Mouse (Mus musculus): ENCODE data around the gene Gm10300. TPM values are rescaled to one million over a fixed set of nuclear protein-coding genes. Genes with fewer than 3 reads are reported as not detected.

Gm10300 gene
- polyA plus RNA-seq, 3 experiments from 2014 or later: not detected

DNA sequence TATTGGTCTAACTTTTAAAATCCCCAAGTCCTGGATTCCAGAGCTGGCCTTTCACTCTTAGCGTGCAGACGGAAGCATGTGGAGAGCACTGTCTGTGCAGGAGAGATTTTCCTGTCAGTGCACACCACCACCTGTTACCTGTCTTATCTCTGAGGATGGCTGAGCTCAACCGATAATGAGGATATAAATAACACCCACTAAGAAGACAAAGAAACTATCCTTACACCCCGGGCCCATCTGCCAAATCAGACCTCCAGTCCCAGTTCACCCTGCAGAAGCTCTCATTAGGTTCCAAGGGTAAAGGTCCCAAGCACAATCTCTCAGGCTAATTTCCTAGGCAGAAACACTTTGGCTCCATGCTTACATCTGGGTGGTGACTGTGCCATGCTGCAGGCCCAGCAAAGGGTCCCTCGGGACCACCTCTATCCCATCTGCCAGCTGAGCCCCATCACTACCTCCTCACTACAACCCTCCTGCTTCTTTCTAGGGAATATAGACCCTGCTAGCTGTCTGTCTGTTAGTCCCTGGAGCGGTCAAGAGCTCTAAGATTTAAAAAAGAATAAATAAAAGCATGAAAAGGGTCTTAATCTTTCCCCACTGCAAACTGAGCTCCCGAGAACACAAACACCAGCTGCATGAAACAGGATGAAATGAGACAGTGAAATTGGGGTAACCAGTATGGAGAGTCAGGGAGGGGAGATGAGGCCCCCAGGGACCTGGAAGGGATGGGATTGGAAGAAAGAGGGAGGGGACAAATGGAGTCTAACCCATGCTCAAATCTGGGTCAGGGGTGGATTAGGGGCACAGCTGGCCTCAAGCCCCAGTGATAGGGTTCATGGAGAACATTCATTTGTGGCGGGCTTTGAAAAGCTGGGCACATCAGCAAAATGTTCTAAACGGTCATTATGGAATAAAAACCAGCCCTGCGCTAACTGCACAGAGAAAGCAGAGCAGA, 22.9 kb upstream of the Gm10300 start:
- ATAC-seq: no peak

GRCm38 (mm10) chr4:132057311-132057710, 17.2 kb upstream of the Gm10300 start:
- ATAC-seq: no peak

- no peak for ATAC-seq
Measured at GRCm38 (mm10) chr4:132059541-132059940, 15.0 kb upstream of the Gm10300 start.

DNA sequence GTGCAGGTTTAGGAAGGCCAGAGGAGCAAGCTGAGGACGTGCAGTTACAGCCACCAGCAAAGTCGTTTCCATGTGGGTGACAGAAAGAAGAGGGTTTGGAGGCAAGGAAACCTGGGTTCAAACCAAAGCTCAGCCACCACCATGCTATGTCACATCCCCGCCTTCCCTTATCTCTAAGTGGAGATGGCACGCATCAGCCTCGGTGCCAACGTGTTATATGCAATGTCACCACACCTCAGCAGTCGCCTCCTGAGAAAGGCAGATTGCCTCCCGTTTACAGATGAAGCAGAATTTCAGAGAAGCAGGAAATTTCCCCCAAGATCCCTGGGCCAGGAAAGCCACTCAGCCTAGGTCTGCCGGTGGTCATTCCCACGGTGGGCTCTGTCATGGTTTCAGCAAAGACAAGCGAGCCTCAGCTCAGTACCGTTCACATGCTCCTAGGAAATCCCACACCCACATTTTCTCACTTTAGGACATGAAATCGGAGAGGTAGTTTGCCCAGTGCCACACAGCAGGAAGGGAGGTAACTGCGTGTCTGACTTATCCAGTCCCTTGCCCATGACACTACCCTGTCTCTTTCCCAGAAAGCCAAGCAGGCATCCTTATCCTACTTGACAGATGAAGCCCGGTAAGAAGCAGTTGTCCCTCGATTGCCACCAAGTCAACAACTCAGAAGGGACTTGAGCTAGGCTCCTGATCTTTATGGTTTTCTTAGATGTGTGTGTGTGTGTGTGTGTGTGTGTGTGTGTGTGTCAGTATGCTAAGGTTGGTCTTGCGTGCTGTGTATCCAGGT, 14.3 kb upstream of the Gm10300 start:
- ATAC-seq: no peak

- ATAC-seq: no peak
Measured at GRCm38 (mm10) chr4:132062289-132062688, 12.2 kb upstream of the Gm10300 start.

- no peak for ATAC-seq
Measured at GRCm38 (mm10) chr4:132062934-132063884, 11.3 kb upstream of the Gm10300 start.

DNA sequence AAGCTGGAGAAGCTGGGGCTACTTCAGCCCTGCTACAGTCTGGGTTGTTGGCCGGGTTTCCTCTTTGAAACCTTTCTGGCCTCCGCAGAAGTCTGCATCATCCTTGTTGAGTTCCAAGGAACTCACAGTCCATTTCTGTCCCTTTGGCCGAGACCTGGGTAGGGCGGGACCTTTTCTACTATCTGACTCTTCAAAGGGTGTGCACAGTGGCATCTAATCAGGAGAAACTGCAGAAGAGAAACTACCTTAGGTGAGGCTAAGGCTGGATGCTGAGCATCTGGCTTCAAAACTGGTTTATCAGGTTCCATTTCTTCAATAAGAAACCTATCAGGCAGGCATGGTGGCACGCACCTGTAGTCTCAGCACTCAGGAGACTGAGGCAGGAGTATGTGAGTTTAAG, 9.9 kb upstream of the Gm10300 start:
- no peak for ATAC-seq

DNA sequence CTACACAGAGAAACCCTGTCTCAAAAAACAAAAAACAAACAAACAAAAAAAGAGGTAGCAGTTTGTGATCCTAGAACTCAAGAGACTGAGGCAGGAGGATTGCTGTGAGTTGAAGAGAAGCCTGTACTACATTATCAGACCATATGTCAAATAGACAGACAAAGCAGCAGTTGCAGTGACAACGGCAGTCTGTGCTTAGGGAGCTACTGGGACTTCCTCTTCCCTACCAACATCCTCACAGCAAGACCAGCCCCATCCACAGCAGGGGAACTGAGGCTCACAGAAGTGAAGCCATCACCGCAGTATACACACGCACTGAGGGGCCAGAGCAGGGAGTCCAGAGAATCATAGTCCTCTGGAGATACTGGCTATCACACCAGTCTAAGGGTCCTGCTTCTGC, 8.9 kb upstream of the Gm10300 start:
- ATAC-seq: no peak

DNA sequence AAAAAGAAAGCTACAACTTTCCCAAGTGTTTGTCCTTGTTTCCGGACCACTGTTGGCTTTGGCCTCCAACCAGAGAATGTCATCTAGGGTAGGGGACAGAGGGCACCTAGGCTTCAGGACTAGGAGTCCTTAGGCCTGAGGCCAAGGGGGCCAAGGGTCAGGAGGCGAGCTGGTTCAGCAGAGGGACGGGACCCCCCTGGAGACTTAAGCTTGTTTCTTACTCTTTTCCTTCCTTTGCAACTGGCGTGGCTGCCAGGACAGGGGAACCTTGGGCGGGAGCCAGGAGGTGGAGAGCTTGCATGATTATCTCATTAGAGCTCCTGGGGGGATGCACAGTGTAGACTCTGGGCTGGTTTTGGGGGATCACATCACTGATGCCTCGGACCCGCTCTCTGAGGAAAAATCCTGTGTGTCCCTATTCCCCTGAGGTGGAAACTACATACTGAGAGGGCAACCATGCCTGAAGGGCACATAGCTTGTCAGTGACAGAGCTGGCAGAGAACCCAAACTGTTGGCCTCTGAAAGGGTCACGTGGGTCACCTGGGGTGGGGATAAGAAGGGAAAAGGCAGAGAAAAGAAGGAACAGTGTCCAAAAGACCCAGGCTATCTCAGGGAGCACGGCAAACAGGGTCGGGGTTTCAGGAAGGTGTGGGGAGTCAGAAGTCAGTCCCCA, 8.3 kb upstream of the Gm10300 start:
- ATAC-seq: no peak

- ATAC-seq: no peak
Measured at GRCm38 (mm10) chr4:132067112-132067937, 7.2 kb upstream of the Gm10300 start.

- ATAC-seq: no peak
Measured at GRCm38 (mm10) chr4:132067938-132068235, 6.6 kb upstream of the Gm10300 start.

DNA sequence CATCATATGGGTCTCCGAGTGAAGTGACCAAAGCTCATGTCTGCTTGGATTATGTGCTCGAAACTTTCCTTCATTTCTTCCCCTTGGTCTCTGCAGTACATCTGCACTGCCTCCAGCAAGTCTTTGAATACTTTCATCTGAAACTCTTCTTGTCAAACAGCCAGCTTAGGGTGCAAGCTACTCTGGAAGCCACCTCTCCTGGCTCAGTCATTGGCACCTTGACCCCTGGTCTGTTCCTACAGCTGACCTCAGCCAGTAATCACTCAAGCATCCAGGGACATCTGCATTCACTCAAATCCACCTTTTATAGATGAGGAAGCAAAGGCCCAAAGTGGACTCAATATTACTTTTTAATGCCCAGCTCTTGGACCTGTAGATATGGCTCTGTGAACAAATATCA, 2.8 kb upstream of the Gm10300 start:
- no peak for ATAC-seq

DNA sequence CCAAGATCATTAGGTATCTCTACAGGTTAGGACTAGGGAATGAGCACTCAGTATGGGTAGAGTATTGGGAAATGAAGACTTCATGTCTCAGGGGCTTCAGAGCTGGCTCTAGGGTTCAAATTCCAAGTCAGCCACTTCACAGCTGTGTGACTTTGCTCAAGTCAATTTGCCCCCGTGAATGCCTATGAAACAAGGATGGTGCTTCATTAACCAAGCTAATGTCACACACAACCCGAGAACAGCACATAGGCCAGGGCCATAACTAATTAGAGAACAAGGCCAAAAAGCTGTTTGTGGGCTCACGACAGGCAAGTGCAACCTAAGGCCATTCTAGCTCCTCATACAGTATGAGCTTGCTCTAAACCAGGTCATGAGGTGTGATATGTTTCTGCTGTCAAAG, 2.3 kb upstream of the Gm10300 start:
- no peak for ATAC-seq

- ATAC-seq: no peak
Measured at GRCm38 (mm10) chr4:132072946-132073345, 1.6 kb upstream of the Gm10300 start.

GRCm38 (mm10) chr4:132074933-132075769, 654 bp downstream of the Gm10300 start, which contains the start of gene Epb41:
Gene Epb41 (minus strand): TSS chr4:132075321.
- peak; percentile 95 for ATAC-seq

DNA sequence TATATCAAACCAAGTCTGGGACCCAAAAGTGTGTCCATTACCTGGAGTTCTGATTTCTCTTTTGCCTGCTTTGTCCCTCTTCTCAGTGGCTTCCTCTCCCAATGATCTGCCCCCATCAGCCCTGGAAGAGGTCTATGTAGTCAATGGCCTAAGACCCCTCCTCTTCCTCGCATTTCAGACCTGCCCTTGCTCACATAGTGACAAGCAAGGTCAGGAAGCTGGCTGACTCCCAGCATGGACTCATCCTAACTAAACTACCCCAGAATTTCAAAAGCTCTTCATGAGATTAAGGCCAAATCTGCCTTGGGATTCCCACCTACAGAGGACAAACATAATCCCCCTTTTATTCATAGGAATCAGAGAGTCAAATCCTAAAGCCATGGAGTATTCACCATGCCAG, 1.3 kb downstream of the Gm10300 start:
- ATAC-seq: no peak

GRCm38 (mm10) chr4:132076480-132077405, 2.2 kb downstream of the Gm10300 start:
- no peak for ATAC-seq

DNA sequence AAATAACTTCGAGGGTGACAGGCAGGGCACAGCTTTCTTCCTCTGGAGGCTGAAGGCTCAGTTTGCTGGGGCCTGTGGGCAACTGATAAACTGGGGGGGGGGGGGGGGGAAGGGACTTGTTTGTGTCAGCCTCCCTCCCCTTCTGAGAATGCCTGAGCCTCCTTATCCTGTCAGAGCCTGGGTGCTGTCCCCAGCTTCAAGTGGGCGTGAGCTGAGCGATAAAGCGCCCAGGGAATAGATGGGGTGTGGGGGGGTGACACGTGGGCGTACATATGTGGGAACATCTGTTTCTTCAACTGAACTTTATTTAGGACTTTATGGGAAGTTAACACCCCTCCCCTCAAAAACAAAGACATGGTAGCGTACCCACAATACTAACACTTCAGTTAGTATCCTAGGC, 2.9 kb downstream of the Gm10300 start:
- no peak for ATAC-seq

DNA sequence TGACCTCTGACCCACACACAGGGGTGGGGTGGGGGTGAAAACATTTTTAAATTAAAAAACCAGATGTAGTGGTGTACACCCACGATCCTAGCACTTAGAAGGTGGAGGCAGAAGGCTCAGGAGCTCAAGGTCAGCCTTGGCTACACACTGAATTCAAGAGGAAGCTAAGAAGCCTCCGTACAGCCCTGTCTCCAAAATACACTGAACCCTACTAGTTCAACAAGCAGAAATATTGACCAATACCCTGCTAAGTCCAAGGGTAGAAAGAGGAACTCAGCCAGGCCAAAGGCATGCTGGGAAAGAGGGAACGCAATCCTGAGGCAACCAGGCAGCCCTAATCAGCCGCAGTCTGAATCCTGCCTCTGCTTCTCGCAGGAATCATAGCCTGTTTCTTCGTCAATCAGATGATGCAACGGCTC, 3.8 kb downstream of the Gm10300 start:
- ATAC-seq: no peak
